Mouse (Mus musculus): Measurements from ENCODE around the gene Grm8.

GRCm38 (mm10) chr6:28040815-28041214, 94.2 kb downstream of the Grm8 start:
- TF ChIP-seq CTCF (IDR thresholded peaks at IDR 0.05) (no peak), POLR2A (IDR thresholded peaks at IDR 0.05; ENCODE audit: insufficient read depth, low read depth, low read length) (no peak)

Data from heart, adult 2 months (tissue).